Mouse (Mus musculus) lung, embryonic 14.5 days (tissue): ENCODE measurements around the gene Mss51. TPM values are rescaled to one million over a fixed set of nuclear protein-coding genes. Genes with fewer than 3 reads are reported as not detected.

Experiments
- ATAC-seq: fragments of 200-750 bp; cut with Nextera tagmentation; 2 replicates; pipeline ENCODE4 v1.8.0; 2017; ENCODE audit warnings: mild to moderate bottlenecking, moderate TSS enrichment, moderate library complexity; ENCODE audit not compliant: insufficient read depth
- DNase-seq: peaks from one replicate; pipeline ENCODE4 v3.0.0-alpha.2; 2015
- H3K27ac ChIP-seq: fragments of 300-500 bp; sonication (generic); 2 replicates; pipeline ENCODE4 v1.5.1; 2014; ENCODE audit warnings: low read depth, mild to moderate bottlenecking, moderate library complexity
- H3K27me3 ChIP-seq: fragments of 300-500 bp; sonication (generic); 2 replicates; pipeline ENCODE4 v1.6.1; 2014; ENCODE audit warnings: low read length, control low read depth; ENCODE audit not compliant: insufficient read depth
- H3K36me3 ChIP-seq: fragments of 300-500 bp; sonication (generic); 2 replicates; pipeline ENCODE4 v1.6.1; 2014; ENCODE audit warnings: control low read depth; ENCODE audit not compliant: insufficient read depth
- H3K4me1 ChIP-seq: fragments of 300-500 bp; sonication (generic); 2 replicates; pipeline ENCODE4 v1.6.1; 2014; ENCODE audit warnings: antibody characterized with exemption, control low read depth; ENCODE audit not compliant: insufficient read depth
- H3K4me2 ChIP-seq: fragments of 300-500 bp; sonication (generic); 2 replicates; pipeline ENCODE4 v1.6.1; 2014; ENCODE audit warnings: mild to moderate bottlenecking
- H3K4me3 ChIP-seq: fragments of 300-500 bp; sonication (generic); 2 replicates; pipeline ENCODE4 v1.5.1; 2014; ENCODE audit warnings: low read depth, low read length
- H3K9ac ChIP-seq: fragments of 300-500 bp; sonication (generic); 2 replicates; pipeline ENCODE4 v1.6.1; 2014
- H3K9me3 ChIP-seq: fragments of 300-500 bp; sonication (generic); 2 replicates; pipeline ENCODE4 v1.6.1; 2016; ENCODE audit warnings: low read depth, low read length, control low read depth
- CTCF ChIP-seq: IDR thresholded peaks from 2 replicates; pipeline ENCODE4 v1.5.1; 2016; ENCODE audit warnings: antibody characterized with exemption, low read depth
- WGBS: fragments of 180-500 bp; shearing (Covaris S2); extraction: QIAGEN DNeasy Blood & Tissue Kit; methylation state at CpG from one replicate; pipeline ENCODE4 v1.1.7; 2014; 5-methylcytosine and 5-hydroxymethylcytosine counted together
- polyA plus RNA-seq: library from polyadenylated mRNA; unstranded; fragments of >200 nt; fragmentation: Nextera tagmentation; extraction: Ambion mirVana; gene quantifications from 2 replicates; pipeline ENCODE4 v1.2.1, GENCODE M21; 2014

The Mss51 gene
- polyA plus RNA-seq, 1 experiment from 2014 or later, result 1.4 TPM

- DNase-seq (peak; percentile 90), ATAC-seq (peak; percentile 52; the same call in 1 of the 2 replicates)
- peak within 1 kb of the TSS; percentile 38 for H3K4me3 ChIP-seq
- 3% methylated on average over 15 of the region's 15 CpGs for WGBS
- H3K4me2 ChIP-seq, result peak within 1 kb of the TSS; percentile 78
- peaks cover 13% of the 10 kb centered on the region; the same call in 1 of the 2 replicates for H3K36me3 ChIP-seq
- H3K9me3 ChIP-seq, result no peaks in the 10 kb centered on the region
- 0 out of 2 replicates have a peak, but pooled peaks cover 3% of the 10 kb centered on the region for H3K4me1 ChIP-seq
- H3K9ac ChIP-seq, result peak within 1 kb of the TSS; percentile 56
- no peak for TF ChIP-seq CTCF
- H3K27ac ChIP-seq, result no peak within 1 kb of the TSS
- no peaks in the 10 kb centered on the region for H3K27me3 ChIP-seq
Observed at GRCm38 (mm10) chr14:20451765-20452331, 44.9 kb downstream of the Mss51 start, which contains the start of gene Cfap70. Gene Cfap70 (minus strand): TSS chr14:20452226.

DNA sequence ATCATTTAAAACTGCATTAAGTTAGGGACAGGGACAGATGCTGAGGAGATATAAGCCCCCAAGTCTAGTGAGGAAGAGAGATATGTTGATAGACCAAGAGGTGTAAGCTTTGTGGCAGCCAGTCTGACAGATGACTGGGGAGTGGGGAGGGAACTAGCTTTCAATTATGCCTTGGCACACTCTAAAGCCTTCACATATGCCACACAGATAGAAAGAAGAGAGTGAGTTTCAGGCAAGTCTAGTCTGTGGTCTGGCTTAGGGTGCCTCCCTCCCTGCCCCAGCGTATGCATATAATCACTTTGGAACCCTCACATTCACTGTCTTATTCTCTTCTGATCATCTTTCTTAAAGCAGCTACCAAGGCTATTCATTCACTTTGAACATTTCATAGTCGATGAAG is 45.4 kb downstream of the Mss51 start:
- DNase-seq, result no peak
- Histone ChIP-seq H3K4me2 (peak overlapping the region; percentile 78), H3K27ac (no peak overlapping the region), H3K27me3 (no peaks in the 10 kb centered on the region), H3K4me3 (peak overlapping the region; percentile 38), H3K36me3 (peaks cover 9% of the 10 kb centered on the region; the same call in 1 of the 2 replicates), H3K9ac (peak overlapping the region; percentile 56), H3K4me1 (0 out of 2 replicates have a peak, but pooled peaks cover 3% of the 10 kb centered on the region), H3K9me3 (no peaks in the 10 kb centered on the region)
- TF ChIP-seq CTCF, result no peak
- ATAC-seq, result no peak
- 11% methylated on average over 2 of the region's 2 CpGs for whole genome bisulfite sequencing

DNA sequence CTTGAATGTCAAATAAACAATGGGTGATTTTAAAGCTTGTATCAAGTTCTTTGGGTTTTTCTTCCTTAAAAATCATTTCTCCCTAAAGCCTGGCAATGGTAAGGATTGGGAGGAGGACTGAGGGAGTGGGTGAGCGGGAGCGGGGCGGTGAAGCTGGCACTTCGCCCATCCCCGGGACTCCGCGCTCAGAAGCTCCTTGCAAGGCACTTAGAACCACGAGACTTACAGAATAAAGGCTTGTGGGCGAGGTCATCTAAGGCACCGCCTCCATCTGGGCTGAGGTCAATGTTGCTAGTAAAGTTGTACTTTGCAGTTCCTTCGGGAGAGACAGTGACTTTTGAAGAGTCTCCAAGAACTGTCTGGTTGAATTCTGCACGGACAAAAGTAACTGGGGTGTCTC is 49.5 kb downstream of the Mss51 start:
- 0 out of 2 replicates have a peak, but pooled peaks cover 3% of the 10 kb centered on the region for H3K4me1 ChIP-seq
- TF ChIP-seq CTCF, result no peak
- DNase-seq (peak; percentile 52), ATAC-seq (no peak)
- WGBS, result 37% methylated on average over 12 of the region's 12 CpGs
- no peak overlapping the region for H3K9ac ChIP-seq
- H3K27me3 ChIP-seq, result no peaks in the 10 kb centered on the region
- H3K9me3 ChIP-seq, result no peaks in the 10 kb centered on the region
- no peaks in the 10 kb centered on the region for H3K36me3 ChIP-seq
- no peak overlapping the region for H3K4me3 ChIP-seq
- H3K4me2 ChIP-seq, result peak overlapping the region; percentile 32; the same call in 1 of the 2 replicates
- H3K27ac ChIP-seq, result no peak overlapping the region

DNA sequence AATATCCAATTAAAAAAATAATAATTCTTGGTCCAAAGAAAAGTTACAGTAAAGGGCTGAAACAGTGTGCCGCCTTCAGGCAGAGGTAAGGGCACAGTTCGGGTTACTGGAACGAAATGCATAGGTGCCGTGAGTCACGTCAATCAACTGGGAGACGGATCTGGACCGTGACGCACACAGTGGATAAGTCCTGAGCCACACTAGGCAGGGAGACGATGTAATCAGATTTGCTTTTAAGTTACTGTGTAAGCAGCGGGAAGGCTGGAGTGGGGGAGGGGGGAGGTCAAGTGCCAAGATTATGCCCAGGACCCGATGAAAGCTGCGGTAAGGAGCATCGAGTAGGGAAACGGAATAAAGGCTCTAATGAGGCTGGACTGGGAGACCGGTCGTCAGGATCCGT is 54.4 kb downstream of the Mss51 start:
- H3K4me3 ChIP-seq, result no peak overlapping the region
- H3K4me1 ChIP-seq, result no peaks in the 10 kb centered on the region
- H3K36me3 ChIP-seq, result no peaks in the 10 kb centered on the region
- no peak for DNase-seq
- no peak overlapping the region for H3K27ac ChIP-seq
- H3K27me3 ChIP-seq, result no peaks in the 10 kb centered on the region
- no peak for ATAC-seq
- TF ChIP-seq CTCF, result no peak
- no peak overlapping the region for H3K4me2 ChIP-seq
- no peak overlapping the region for H3K9ac ChIP-seq
- WGBS, result 47% methylated on average over 17 of the region's 17 CpGs
- H3K9me3 ChIP-seq, result no peaks in the 10 kb centered on the region

DNA sequence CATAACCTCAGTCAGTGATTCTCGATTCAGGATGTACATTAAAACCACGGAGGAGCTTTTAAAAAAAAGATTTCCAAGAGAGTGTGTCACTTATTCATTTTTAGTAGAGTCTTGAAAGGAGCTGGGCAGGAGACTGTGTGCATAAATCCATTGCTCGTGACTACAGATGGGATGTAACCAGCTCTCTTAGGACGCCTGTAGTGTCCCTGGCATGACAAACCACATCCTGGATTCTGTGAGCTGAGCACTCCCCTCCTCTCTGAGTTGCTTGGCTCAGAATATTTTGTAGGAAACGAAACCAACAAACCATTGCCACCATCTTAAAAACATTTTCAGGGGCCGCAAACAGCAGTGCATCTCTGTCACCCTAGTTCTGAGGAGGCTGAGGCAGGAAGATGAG is 59.7 kb downstream of the Mss51 start:
- Histone ChIP-seq H3K4me3 (no peak overlapping the region), H3K4me1 (no peaks in the 10 kb centered on the region), H3K9me3 (no peaks in the 10 kb centered on the region), H3K27ac (no peak overlapping the region), H3K36me3 (no peaks in the 10 kb centered on the region), H3K9ac (no peak overlapping the region), H3K27me3 (no peaks in the 10 kb centered on the region), H3K4me2 (no peak overlapping the region)
- WGBS, result 68% methylated on average over 6 of the region's 6 CpGs
- DNase-seq (no peak), ATAC-seq (no peak)
- TF ChIP-seq CTCF, result no peak

Other genes with a start within 250 kb of the Mss51 start
- 2.6 and 3.0 TPM in 2 replicates for gene Kcnk16, start 227.7 kb downstream of the Mss51 start, polyA plus RNA-seq
- 14.7 and 15.0 TPM in 2 replicates for gene Nudt13, start 202.2 kb downstream of the Mss51 start, polyA plus RNA-seq
- 56.8 and 60.6 TPM in 2 replicates for gene Ecd, start 148.8 kb downstream of the Mss51 start, polyA plus RNA-seq
- gene Fam149b, start 148.7 kb downstream of the Mss51 start, polyA plus RNA-seq, result 42.8 and 44.4 TPM in 2 replicates
- gene Dnajc9, start 108.0 kb downstream of the Mss51 start, polyA plus RNA-seq, result 165 and 183 TPM in 2 replicates
- 93.5 and 96.8 TPM in 2 replicates for gene Mrps16, start 103.3 kb downstream of the Mss51 start, polyA plus RNA-seq
- 0.12 and 0.82 TPM in 2 replicates for gene Cfap70, start 44.7 kb downstream of the Mss51 start, polyA plus RNA-seq
- gene Anxa7, start 16.8 kb downstream of the Mss51 start, polyA plus RNA-seq, result 36.0 and 36.9 TPM in 2 replicates
- 60.7 and 61.1 TPM in 2 replicates for gene Ppp3cb, start 49.7 kb upstream of the Mss51 start, polyA plus RNA-seq
- 10.0 and 11.8 TPM in 2 replicates for gene Usp54, start 144.2 kb upstream of the Mss51 start, polyA plus RNA-seq
- gene Myoz1, start 159.6 kb upstream of the Mss51 start, polyA plus RNA-seq, result 0.24 and 0.87 TPM in 2 replicates
- 0.75 and 2.8 TPM in 2 replicates for gene Synpo2l, start 171.5 kb upstream of the Mss51 start, polyA plus RNA-seq
- gene Sec24c, start 177.4 kb upstream of the Mss51 start, polyA plus RNA-seq, result 96.0 and 100 TPM in 2 replicates
- 29.2 and 30.2 TPM in 2 replicates for gene Fut11, start 198.1 kb upstream of the Mss51 start, polyA plus RNA-seq
- 224 and 227 TPM in 2 replicates for gene Chchd1, start 206.1 kb upstream of the Mss51 start, polyA plus RNA-seq
- 29.9 and 37.3 TPM in 2 replicates for gene Zswim8, start 210.7 kb upstream of the Mss51 start, polyA plus RNA-seq
- gene Ndst2, start 237.7 kb upstream of the Mss51 start, polyA plus RNA-seq, result 32.4 and 35.6 TPM in 2 replicates